In the genomic region with DNA sequence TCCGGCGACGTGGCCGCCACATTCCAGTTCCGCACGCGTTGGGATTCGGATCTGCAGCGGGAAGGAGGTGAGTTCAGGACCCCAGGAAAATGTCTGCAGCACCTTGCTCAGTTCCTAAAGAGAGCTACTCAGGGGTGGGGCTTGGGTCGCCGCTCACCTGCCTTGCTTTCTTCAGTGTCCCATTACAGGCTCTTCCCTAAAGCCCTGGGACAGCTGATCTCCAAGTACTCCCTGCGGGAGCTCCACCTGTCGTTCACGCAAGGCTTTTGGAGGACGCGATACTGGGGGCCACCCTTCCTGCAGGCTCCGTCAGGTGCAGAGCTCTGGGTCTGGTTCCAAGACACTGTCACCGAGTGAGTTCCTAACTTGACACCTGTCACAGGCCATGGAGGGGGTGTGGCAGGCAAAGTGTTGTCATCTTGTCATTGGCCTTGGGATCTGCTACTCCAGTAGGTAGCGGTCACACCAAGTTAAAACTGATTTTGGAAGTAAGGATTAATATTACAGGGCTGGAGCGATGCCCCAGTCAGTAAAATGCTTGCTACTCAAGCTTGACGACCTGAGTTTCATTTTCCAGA, we compare ENCODE assay signal across 8 mouse cellular contexts. TPM values are rescaled to one million over a fixed set of nuclear protein-coding genes. Genes with fewer than 3 reads are reported as not detected.
DNase-seq lines count a peak whose midpoint lies in the region; ATAC-seq and TF ChIP-seq lines count a peak whose summit lies in the region.

No protein-coding gene starts in this region.

- no peak overlapping the region for H3K27ac ChIP-seq in embryonic fibroblast, embryonic 13.5 days (ENCODE audit: insufficient read depth, low read length)
- H3K27ac ChIP-seq in limb, embryonic 14.5 days (replicated peaks; ENCODE audit: low read depth, low read length), result no peak overlapping the region
- peak overlapping the region; percentile 37; the same call in 1 of the 2 replicates for H3K27ac ChIP-seq in stomach, embryonic 16.5 days (ENCODE audit: low read length)

- H3K27me3 ChIP-seq in C2C12 (ENCODE audit: control insufficient read depth, insufficient read depth, insufficient read length), result no peaks in the 10 kb centered on the region
- H3K27me3 ChIP-seq in limb, embryonic 14.5 days (ENCODE audit: control insufficient read depth, insufficient read depth, low read length), result no peaks in the 10 kb centered on the region
- no peaks in the 10 kb centered on the region for H3K27me3 ChIP-seq in stomach, embryonic 16.5 days (ENCODE audit: control insufficient read depth, insufficient read depth, low read length)

- peak; percentile 28; the same call in 1 of the 2 replicates for ATAC-seq in frontal cortex, adult (ENCODE audit: low TSS enrichment)
- no peak for ATAC-seq in limb, embryonic 14.5 days (ENCODE audit: low FRiP score, low read depth)
- peak; percentile 21; the same call in 1 of the 2 replicates for ATAC-seq in stomach, embryonic 16.5 days (ENCODE audit: insufficient read depth, low FRiP score)

- no peak for TF ChIP-seq POLR2A in embryonic fibroblast, embryonic 13.5 days (IDR thresholded peaks at IDR 0.05; ENCODE audit: low read depth, low read length)
- no peak for TF ChIP-seq POLR2A in limb, embryonic 14.5 days (IDR thresholded peaks at IDR 0.05; ENCODE audit: borderline replicate concordance, extremely low read depth, insufficient read depth, insufficient read length)

- H3K36me3 ChIP-seq in C2C12 (ENCODE audit: control insufficient read depth, insufficient read depth), result peaks cover 22% of the 10 kb centered on the region
- H3K36me3 ChIP-seq in limb, embryonic 14.5 days (ENCODE audit: control insufficient read depth, insufficient read depth, low read length), result peaks cover 29% of the 10 kb centered on the region
- peaks cover 4% of the 10 kb centered on the region; the same call in 1 of the 2 replicates for H3K36me3 ChIP-seq in stomach, embryonic 16.5 days (ENCODE audit: control insufficient read depth, insufficient read depth, low read length)

- H3K79me3 ChIP-seq in C2C12 (ENCODE audit: low read depth), result peaks cover 8% of the 10 kb centered on the region

- H3K79me2 ChIP-seq in C2C12 (ENCODE audit: control insufficient read depth, insufficient read depth), result peaks cover 22% of the 10 kb centered on the region

- H3K9me3 ChIP-seq in limb, embryonic 14.5 days (ENCODE audit: control insufficient read depth, low read length), result no peaks in the 10 kb centered on the region
- no peaks in the 10 kb centered on the region for H3K9me3 ChIP-seq in stomach, embryonic 16.5 days (replicated peaks; ENCODE audit: control insufficient read depth, low read length)

- H3K9ac ChIP-seq in limb, embryonic 14.5 days (ENCODE audit: low read depth, low read length, severe bottlenecking), result peak overlapping the region; percentile 67
- H3K9ac ChIP-seq in stomach, embryonic 16.5 days (ENCODE audit: low read length), result peak overlapping the region; percentile 85

- peak overlapping the region; percentile 96 for H3K4me3 ChIP-seq in C2C12 (ENCODE audit: insufficient read depth, poor library complexity, severe bottlenecking)
- H3K4me3 ChIP-seq in embryonic fibroblast, embryonic 13.5 days (ENCODE audit: insufficient read depth, low read length), result peak overlapping the region; percentile 82
- peak overlapping the region; percentile 80 for H3K4me3 ChIP-seq in limb, embryonic 14.5 days (replicated peaks; ENCODE audit: low read length)
- H3K4me3 ChIP-seq in stomach, embryonic 16.5 days (replicated peaks; ENCODE audit: low read length), result peak overlapping the region; percentile 94

- H3ac ChIP-seq in C2C12 (ENCODE audit: control insufficient read depth, insufficient read length, low read depth), result peak overlapping the region; percentile 87

- no peak for TF ChIP-seq CTCF in C2C12 (IDR thresholded peaks at IDR 0.05; ENCODE audit: control insufficient read depth, insufficient read depth, insufficient read length)
- TF ChIP-seq CTCF in embryonic fibroblast, embryonic 13.5 days (IDR thresholded peaks at IDR 0.05; ENCODE audit: borderline replicate concordance, insufficient read depth, low read length), result no peak

- no peak for DNase-seq in frontal cortex, postnatal 10 days (ENCODE audit: low spot score in 2 of 2)
- DNase-seq in limb, embryonic 14.5 days (ENCODE audit: low spot score), result no peak
- no peak for DNase-seq in layer of hippocampus, postnatal 25 days (ENCODE audit: extremely low spot score in 1 of 2, low spot score in 1 of 2)
- no peak for DNase-seq in frontal cortex, postnatal 14 days (ENCODE audit: low spot score in 2 of 2)

- 5% methylated on average over 21 of the region's 21 CpGs for WGBS in limb, embryonic 14.5 days
- 4% methylated on average over 21 of the region's 21 CpGs for WGBS in stomach, embryonic 16.5 days

- peak overlapping the region; percentile 85 for H3K4me2 ChIP-seq in limb, embryonic 14.5 days (replicated peaks; ENCODE audit: low read depth, low read length, severe bottlenecking)
- H3K4me2 ChIP-seq in stomach, embryonic 16.5 days (ENCODE audit: low read depth, low read length), result peak overlapping the region; percentile 97

- no peaks in the 10 kb centered on the region for H3K4me1 ChIP-seq in embryonic fibroblast, embryonic 13.5 days (ENCODE audit: control insufficient read depth, insufficient read depth, low read length)
- H3K4me1 ChIP-seq in limb, embryonic 14.5 days (ENCODE audit: control insufficient read depth, insufficient read depth, low read length), result peaks cover 13% of the 10 kb centered on the region
- peaks cover 12% of the 10 kb centered on the region for H3K4me1 ChIP-seq in stomach, embryonic 16.5 days (ENCODE audit: control insufficient read depth, insufficient read depth, low read length)

TF ChIP-seq in C2C12, 6 proteins besides CTCF, POLR2A, EP300 and RAD21:
- TF ChIP-seq MYOD1 (IDR thresholded peaks at IDR 0.05; ENCODE audit: control insufficient read depth, insufficient read length, low read depth), result peak; percentile 48
- TF ChIP-seq FOSL1 (IDR thresholded peaks at IDR 0.05; ENCODE audit: insufficient read depth, low read length, poor library complexity, severe bottlenecking), result no peak

RNA-seq across cellular contexts. Expression of gene Pigt, which starts 0.5 kb away (rescaled TPM):
- polyA plus RNA-seq in C2C12 (2012; fragmentation: generic; extraction: Trizol), result 74.3 TPM
- 59.6 and 66.3 TPM in 2 replicates for polyA plus RNA-seq in embryonic fibroblast, embryonic 13.5 days (2011; ENCODE audit: insufficient read length, low read depth, missing spikeins)
- 99.5 and 142 TPM in 2 replicates for polyA plus RNA-seq in limb, embryonic 14.5 days (2012; rRNA removed)
- 72.4 and 81.4 TPM in 2 replicates for polyA plus RNA-seq in limb, embryonic 14.5 days (2014; fragmentation: Nextera tagmentation; extraction: Ambion mirVana)
- polyA plus RNA-seq in stomach, embryonic 16.5 days (2015; fragmentation: Nextera tagmentation; extraction: Ambion mirVana), result 69.6 and 72.9 TPM in 2 replicates
- total RNA-seq in layer of hippocampus, postnatal 25 days (2021), result 10 to 100 TPM; 85.3 to 87.3 TPM

RNA-seq across cellular contexts. Expression of gene Dbndd2, which starts 11.9 kb away (rescaled TPM):
- 21.2 TPM for polyA plus RNA-seq in C2C12 (2012; fragmentation: generic; extraction: Trizol)
- polyA plus RNA-seq in embryonic fibroblast, embryonic 13.5 days (2011; ENCODE audit: insufficient read length, low read depth, missing spikeins), result 13.8 and 19.0 TPM in 2 replicates
- polyA plus RNA-seq in limb, embryonic 14.5 days (2012; rRNA removed), result 7.7 and 8.3 TPM in 2 replicates
- polyA plus RNA-seq in limb, embryonic 14.5 days (2014; fragmentation: Nextera tagmentation; extraction: Ambion mirVana), result 2.9 and 4.4 TPM in 2 replicates
- polyA plus RNA-seq in stomach, embryonic 16.5 days (2015; fragmentation: Nextera tagmentation; extraction: Ambion mirVana), result 12.1 and 21.3 TPM in 2 replicates
- total RNA-seq in layer of hippocampus, postnatal 25 days (2021), result 100 to 1,000 TPM; 116 to 118 TPM

RNA-seq across cellular contexts. Expression of gene Trp53tg5, which starts 24.3 kb away (rescaled TPM):
- polyA plus RNA-seq in C2C12 (2012; fragmentation: generic; extraction: Trizol), result not detected
- not detected in 2 replicates for polyA plus RNA-seq in embryonic fibroblast, embryonic 13.5 days (2011; ENCODE audit: insufficient read length, low read depth, missing spikeins)
- not detected in 2 replicates for polyA plus RNA-seq in limb, embryonic 14.5 days (2012; rRNA removed)
- 0.22 TPM in 1 of 2 replicates, not detected in the other for polyA plus RNA-seq in limb, embryonic 14.5 days (2014; fragmentation: Nextera tagmentation; extraction: Ambion mirVana)
- not detected in 2 replicates for polyA plus RNA-seq in stomach, embryonic 16.5 days (2015; fragmentation: Nextera tagmentation; extraction: Ambion mirVana)
- total RNA-seq in layer of hippocampus, postnatal 25 days (2021), result not detected

RNA-seq across cellular contexts. Expression of gene Gm20458, which starts 37.0 kb away (rescaled TPM):
- 29.7 TPM for polyA plus RNA-seq in C2C12 (2012; fragmentation: generic; extraction: Trizol)
- 4.1 and 5.8 TPM in 2 replicates for polyA plus RNA-seq in embryonic fibroblast, embryonic 13.5 days (2011; ENCODE audit: insufficient read length, low read depth, missing spikeins)
- 9.0 and 10.4 TPM in 2 replicates for polyA plus RNA-seq in limb, embryonic 14.5 days (2012; rRNA removed)
- 12.2 and 14.3 TPM in 2 replicates for polyA plus RNA-seq in limb, embryonic 14.5 days (2014; fragmentation: Nextera tagmentation; extraction: Ambion mirVana)
- polyA plus RNA-seq in stomach, embryonic 16.5 days (2015; fragmentation: Nextera tagmentation; extraction: Ambion mirVana), result 17.2 and 19.2 TPM in 2 replicates
- total RNA-seq in layer of hippocampus, postnatal 25 days (2021), result 10 to 100 TPM in 1 of 2 experiments, 1 to 10 TPM in 1; 3.9 to 11.3 TPM

RNA-seq across cellular contexts. Expression of gene Sys1, which starts 41.0 kb away (rescaled TPM):
- 49.6 TPM for polyA plus RNA-seq in C2C12 (2012; fragmentation: generic; extraction: Trizol)
- 23.1 and 23.6 TPM in 2 replicates for polyA plus RNA-seq in embryonic fibroblast, embryonic 13.5 days (2011; ENCODE audit: insufficient read length, low read depth, missing spikeins)
- polyA plus RNA-seq in limb, embryonic 14.5 days (2012; rRNA removed), result 48.4 and 68.8 TPM in 2 replicates
- 73.1 TPM in 2 replicates for polyA plus RNA-seq in limb, embryonic 14.5 days (2014; fragmentation: Nextera tagmentation; extraction: Ambion mirVana)
- 48.1 and 49.4 TPM in 2 replicates for polyA plus RNA-seq in stomach, embryonic 16.5 days (2015; fragmentation: Nextera tagmentation; extraction: Ambion mirVana)
- 10 to 100 TPM; 41.0 to 45.2 TPM for total RNA-seq in layer of hippocampus, postnatal 25 days (2021)
